Mouse (Mus musculus) gastrocnemius, postnatal 14 days (tissue): ENCODE data around the gene Map2k1. TPM values are rescaled to one million over a fixed set of nuclear protein-coding genes. Genes with fewer than 3 reads are reported as not detected.
"Not testable (repeated sequence)": the region's sequence is repeated elsewhere in the genome, so short reads cannot be mapped to it uniquely, and the experiment has no call there.

Experiments used
- DNase-seq: peaks from one replicate; pipeline ENCODE4 v3.0.0; 2021; ENCODE audit warnings: mixed read lengths
- intact Hi-C: fragments of 180-260 bp; cut with DNase I; formaldehyde crosslinking; loops from one replicate; pipeline ENCODE4 v1.15.1; 2025; ENCODE audit warnings: low total_unique reads
- microRNA-seq, 2 experiments: library from miRNA; unstranded; fragments of <30 nt; microRNA quantifications; one replicate each; pipeline ENCODE4 v1.2.0; 2021
- total RNA-seq, 2 experiments: library from RNA; stranded (reverse); gene quantifications; 2 replicates each; pipeline ENCODE4 v1.2.3; 2021

Map2k1 gene
- total RNA-seq, 2 experiments from 2014 or later: 51.9 to 55.6 TPM

- intact Hi-C loops: loop anchor here (5.0 kb wide), 1 partner anchor 98 kb away; no protein-coding TSS in a partner anchor
- no peak for DNase-seq
Measured at GRCm38 (mm10) chr9:64174766-64175165, 78.7 kb downstream of the Map2k1 start.

- no peak for DNase-seq
- intact Hi-C loops: no loop called here
Measured at GRCm38 (mm10) chr9:64174341-64174740, 79.1 kb downstream of the Map2k1 start.

- DNase-seq: no peak
- intact Hi-C loops: no loop called here
Measured at GRCm38 (mm10) chr9:64173666-64174220, 79.7 kb downstream of the Map2k1 start.

- peak; percentile 77 for DNase-seq
- intact Hi-C loops: no loop called here
Measured at GRCm38 (mm10) chr9:64172816-64173665, 80.4 kb downstream of the Map2k1 start, which contains the start of the genes Zwilch and Rpl4. TSS of gene Zwilch (minus strand) at chr9:64173104. TSS of gene Rpl4 (plus strand) at chr9:64173375.

GRCm38 (mm10) chr9:64172145-64172815 lies 81.2 kb downstream of the Map2k1 start:
- no peak for DNase-seq
- intact Hi-C loops: no loop called here

GRCm38 (mm10) chr9:64169967-64170366 lies 83.5 kb downstream of the Map2k1 start:
- intact Hi-C loops, DNase-seq: not testable (repeated sequence)

GRCm38 (mm10) chr9:64160471-64160870 lies 93.0 kb downstream of the Map2k1 start:
- intact Hi-C loops: no loop called here
- no peak for DNase-seq

- DNase-seq: no peak
- intact Hi-C loops: no loop called here
Measured at GRCm38 (mm10) chr9:64156641-64157040, 96.8 kb downstream of the Map2k1 start.

- intact Hi-C loops: loop anchor here (5.0 kb wide), 1 partner anchor 132 kb away; no protein-coding TSS in a partner anchor
- no peak for DNase-seq
Measured at GRCm38 (mm10) chr9:64139879-64140278, 113.6 kb downstream of the Map2k1 start.

GRCm38 (mm10) chr9:64138896-64139295 lies 114.5 kb downstream of the Map2k1 start:
- peak; percentile 28 for DNase-seq

More at GRCm38 (mm10) chr9:64138896-64139295, 114.5 kb downstream of the Map2k1 start:
- intact Hi-C loops: loop anchor here (5.0 kb wide), 1 partner anchor 133 kb away; no protein-coding TSS in a partner anchor

Small RNAs within 50 kb of the gene (microRNA-seq; reads per million reads assigned to microRNA genes)
- gene Gm24106: 0 reads per million in 2 experiments

Other genes with a start within 250 kb of the Map2k1 start
- 1 to 10 TPM; 1.9 to 2.9 TPM for gene Smad6, start 231.6 kb downstream of the Map2k1 start, total RNA-seq
- under 1 TPM in 1 of 2 experiments, not detected in 1; 0.18 TPM for gene Lctl, start 136.5 kb downstream of the Map2k1 start, total RNA-seq
- 1 to 10 TPM; 1.9 to 2.1 TPM for gene Zwilch, start 80.5 kb downstream of the Map2k1 start, total RNA-seq
- 100 to 1,000 TPM; 594 to 710 TPM for gene Rpl4, start 80.3 kb downstream of the Map2k1 start, total RNA-seq
- gene Snapc5, start 74.4 kb downstream of the Map2k1 start, total RNA-seq: 10 to 100 TPM; 15.6 to 16.4 TPM
- gene Uchl4, start 18.4 kb downstream of the Map2k1 start, total RNA-seq: 1 to 10 TPM; 2.2 to 2.5 TPM
- gene Tipin, start 27.9 kb upstream of the Map2k1 start, total RNA-seq: 10 to 100 TPM; 12.3 to 17.6 TPM
- 10 to 100 TPM; 13.0 to 13.4 TPM for gene Dis3l, start 87.7 kb upstream of the Map2k1 start, total RNA-seq
- gene Megf11, start 132.0 kb upstream of the Map2k1 start, total RNA-seq: under 1 TPM; 0.27 to 0.31 TPM